Mouse (Mus musculus) thymus, adult 2 months (tissue): Measurements from ENCODE around the gene Tbc1d2.

ENCODE experiments used
- CTCF ChIP-seq: fragments of 200-500 bp; IDR thresholded peaks from 2 replicates; pipeline ENCODE4 v1.5.1; 2012; ENCODE audit warnings: mild to moderate bottlenecking, control low read depth, low read length, moderate library complexity, borderline replicate concordance; ENCODE audit not compliant: control insufficient read depth, poor library complexity, insufficient read depth; ENCODE audit errors: extremely low read depth
- POLR2A ChIP-seq: fragments of 200-500 bp; IDR thresholded peaks from 2 replicates; pipeline ENCODE4 v1.6.1; 2012; ENCODE audit warnings: mild to moderate bottlenecking, low read length, control low read depth, moderate library complexity; ENCODE audit not compliant: control insufficient read depth, poor library complexity, insufficient read depth; ENCODE audit errors: extremely low read depth

DNA sequence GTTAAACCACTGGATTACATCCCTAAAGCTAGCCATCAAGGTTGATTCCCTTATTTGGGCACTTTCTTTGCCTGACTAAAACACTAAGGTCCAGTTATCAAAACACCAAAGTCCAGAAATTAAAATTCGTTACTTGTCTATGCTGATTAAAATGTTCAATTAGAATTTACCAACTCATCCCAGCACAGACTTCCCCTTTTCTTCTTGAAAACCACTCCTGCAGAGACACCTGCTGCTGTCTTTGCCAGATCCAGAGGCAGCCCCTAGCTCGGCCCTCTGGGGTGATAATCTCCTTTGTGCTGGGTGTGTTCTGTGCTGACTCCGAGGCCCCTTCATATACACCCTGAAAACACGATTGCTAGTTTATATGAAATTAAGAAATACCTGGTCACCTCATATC is 26.0 kb upstream of the Tbc1d2 start:
- TF ChIP-seq CTCF (no peak), POLR2A (no peak)
